Mouse (Mus musculus): Measurements from ENCODE around the gene Poldip2. TPM values are rescaled to one million over a fixed set of nuclear protein-coding genes. Genes with fewer than 3 reads are reported as not detected.

The Poldip2 gene
- polyA plus RNA-seq, 1 experiment from 2014 or later, result 189 TPM

Other genes with a start within 250 kb of the Poldip2 start
- gene BC030499, start 221.4 kb upstream of the Poldip2 start, polyA plus RNA-seq (2015; fragmentation: Nextera tagmentation; extraction: Ambion mirVana), result 0.26 and 0.32 TPM in 2 replicates
- 9.7 and 14.0 TPM in 2 replicates for gene Spag5, start 210.7 kb upstream of the Poldip2 start, polyA plus RNA-seq (2015; fragmentation: Nextera tagmentation; extraction: Ambion mirVana)
- 318 and 319 TPM in 2 replicates for gene Aldoc, start 189.2 kb upstream of the Poldip2 start, polyA plus RNA-seq (2015; fragmentation: Nextera tagmentation; extraction: Ambion mirVana)
- gene Pigs, start 183.8 kb upstream of the Poldip2 start, polyA plus RNA-seq (2015; fragmentation: Nextera tagmentation; extraction: Ambion mirVana), result 84.6 and 92.9 TPM in 2 replicates
- gene Unc119, start 168.7 kb upstream of the Poldip2 start, polyA plus RNA-seq (2015; fragmentation: Nextera tagmentation; extraction: Ambion mirVana), result 88.3 and 94.3 TPM in 2 replicates
- not detected in 2 replicates for gene Foxn1, start 125.6 kb upstream of the Poldip2 start, polyA plus RNA-seq (2015; fragmentation: Nextera tagmentation; extraction: Ambion mirVana)
- gene Slc13a2, start 90.0 kb upstream of the Poldip2 start, polyA plus RNA-seq (2015; fragmentation: Nextera tagmentation; extraction: Ambion mirVana), result not detected in 2 replicates
- 26.0 and 28.4 TPM in 2 replicates for gene Slc46a1, start 46.5 kb upstream of the Poldip2 start, polyA plus RNA-seq (2015; fragmentation: Nextera tagmentation; extraction: Ambion mirVana)
- 47.3 and 53.2 TPM in 2 replicates for gene Sarm1, start 14.4 kb upstream of the Poldip2 start, polyA plus RNA-seq (2015; fragmentation: Nextera tagmentation; extraction: Ambion mirVana)
- 157 and 165 TPM in 2 replicates for gene Vtn, start 13.1 kb upstream of the Poldip2 start, polyA plus RNA-seq (2015; fragmentation: Nextera tagmentation; extraction: Ambion mirVana)
- gene Sebox, start 8.7 kb upstream of the Poldip2 start, polyA plus RNA-seq (2015; fragmentation: Nextera tagmentation; extraction: Ambion mirVana), result 0.12 and 0.14 TPM in 2 replicates
- 88.0 and 91.8 TPM in 2 replicates for gene Tmem199, start within 50 bp of the Poldip2 start, polyA plus RNA-seq (2015; fragmentation: Nextera tagmentation; extraction: Ambion mirVana)
- gene Tnfaip1, start 24.1 kb downstream of the Poldip2 start, polyA plus RNA-seq (2015; fragmentation: Nextera tagmentation; extraction: Ambion mirVana), result 63.0 and 64.6 TPM in 2 replicates
- 121 and 125 TPM in 2 replicates for gene Ift20, start 24.2 kb downstream of the Poldip2 start, polyA plus RNA-seq (2015; fragmentation: Nextera tagmentation; extraction: Ambion mirVana)
- 44.5 and 45.7 TPM in 2 replicates for gene Tmem97, start 38.6 kb downstream of the Poldip2 start, polyA plus RNA-seq (2015; fragmentation: Nextera tagmentation; extraction: Ambion mirVana)
- 22.4 and 24.0 TPM in 2 replicates for gene Nlk, start 185.2 kb downstream of the Poldip2 start, polyA plus RNA-seq (2015; fragmentation: Nextera tagmentation; extraction: Ambion mirVana)
- gene Ccnq, start 239.5 kb downstream of the Poldip2 start, polyA plus RNA-seq (2015; fragmentation: Nextera tagmentation; extraction: Ambion mirVana), result 28.0 and 28.4 TPM in 2 replicates